Mouse (Mus musculus) gonadal fat pad, adult 2 months (tissue): ENCODE measurements around the gene Cenpv. TPM values are rescaled to one million over a fixed set of nuclear protein-coding genes. Genes with fewer than 3 reads are reported as not detected.

ENCODE experiments used
- DNase-seq: peaks from one replicate; pipeline ENCODE4 v3.0.0-alpha.2; 2012; ENCODE audit warnings: low read depth
- polyA plus RNA-seq: library from polyadenylated mRNA; depleted of rRNA; stranded (reverse); fragments of >200 nt; gene quantifications from 2 replicates; pipeline ENCODE4 v1.2.3, GENCODE M21; 2012; rRNA removed

Cenpv gene
- polyA plus RNA-seq, 1 experiment = 24.3 TPM

GRCm38 (mm10) chr11:62507683-62508082, 31.4 kb downstream of the Cenpv start:
- no peak for DNase-seq

- no peak for DNase-seq
These were observed 38.5 kb downstream of the Cenpv start for GRCm38 (mm10) chr11:62500529-62500928.

GRCm38 (mm10) chr11:62498802-62499201, 40.3 kb downstream of the Cenpv start:
- no peak for DNase-seq

GRCm38 (mm10) chr11:62497181-62497580, 41.9 kb downstream of the Cenpv start:
- DNase-seq = no peak

- no peak for DNase-seq
These were observed 42.8 kb downstream of the Cenpv start for GRCm38 (mm10) chr11:62496151-62496715.

GRCm38 (mm10) chr11:62495276-62495801, 43.7 kb downstream of the Cenpv start:
- DNase-seq = no peak

- DNase-seq = peak; percentile 81
These were observed 44.2 kb downstream of the Cenpv start for GRCm38 (mm10) chr11:62494754-62495275.

- DNase-seq = no peak
These were observed 45.4 kb downstream of the Cenpv start for GRCm38 (mm10) chr11:62493701-62494100.

- no peak for DNase-seq
These were observed 51.3 kb downstream of the Cenpv start for GRCm38 (mm10) chr11:62487540-62488350.

GRCm38 (mm10) chr11:62486949-62487348, 52.1 kb downstream of the Cenpv start:
- DNase-seq = no peak

GRCm38 (mm10) chr11:62479581-62479980, 59.5 kb downstream of the Cenpv start:
- no peak for DNase-seq

- DNase-seq = no peak
These were observed 60.1 kb downstream of the Cenpv start for GRCm38 (mm10) chr11:62478931-62479330.

GRCm38 (mm10) chr11:62476156-62476555, 62.9 kb downstream of the Cenpv start:
- DNase-seq = no peak

Other genes starting within 250 kb of the Cenpv start
- gene Pigl, start 80.8 kb downstream of the Cenpv start, polyA plus RNA-seq = 8.5 and 10.0 TPM in 2 replicates
- gene Ncor1, start 80.7 kb downstream of the Cenpv start, polyA plus RNA-seq = 96.8 and 110 TPM in 2 replicates
- gene Ubb, start 11.9 kb upstream of the Cenpv start, polyA plus RNA-seq = 2,291 TPM in 2 replicates
- 11.2 and 13.2 TPM in 2 replicates for gene Trpv2, start 35.2 kb upstream of the Cenpv start, polyA plus RNA-seq
- gene Lrrc75a, start 109.3 kb upstream of the Cenpv start, polyA plus RNA-seq = 9.1 and 14.0 TPM in 2 replicates
- gene Mmgt2, start 109.4 kb upstream of the Cenpv start, polyA plus RNA-seq = 50.9 and 64.9 TPM in 2 replicates
- gene Zfp287, start 192.6 kb upstream of the Cenpv start, polyA plus RNA-seq = 1.5 and 1.6 TPM in 2 replicates
- gene Gm10428, start 213.8 kb upstream of the Cenpv start, polyA plus RNA-seq = not detected in 2 replicates